Mouse (Mus musculus): Measurements from ENCODE around the gene Npm3.

Gene Npm3

GRCm38 (mm10) chr19:45749243-45750043, at the start of gene Npm3:
Npm3 (minus strand) TSS chr19:45749591.
- DNase-seq (ENCODE audit: low spot score), result peak; percentile 80

GRCm38 (mm10) chr19:45796879-45797278, 47.5 kb upstream of the Npm3 start:
- no peak for DNase-seq (ENCODE audit: low spot score)

GRCm38 (mm10) chr19:45796061-45796556, 46.7 kb upstream of the Npm3 start:
- DNase-seq (ENCODE audit: low spot score), result peak; percentile 59

- DNase-seq (ENCODE audit: low spot score), result no peak
These were observed 46.1 kb upstream of the Npm3 start for GRCm38 (mm10) chr19:45795406-45795944.

- no peak for DNase-seq (ENCODE audit: low spot score)
These were observed 45.3 kb upstream of the Npm3 start for GRCm38 (mm10) chr19:45794718-45795117.

GRCm38 (mm10) chr19:45792404-45792803, 43.0 kb upstream of the Npm3 start:
- DNase-seq (ENCODE audit: low spot score), result no peak

- DNase-seq (ENCODE audit: low spot score), result peak; percentile 83
These were observed 40.8 kb upstream of the Npm3 start for GRCm38 (mm10) chr19:45789888-45790874.

- DNase-seq (ENCODE audit: low spot score), result no peak
These were observed 40.0 kb upstream of the Npm3 start for GRCm38 (mm10) chr19:45789365-45789764.

- DNase-seq (ENCODE audit: low spot score), result no peak
These were observed 38.9 kb upstream of the Npm3 start for GRCm38 (mm10) chr19:45788337-45788736.

GRCm38 (mm10) chr19:45787450-45787849, 38.1 kb upstream of the Npm3 start:
- peak; percentile 29 for DNase-seq (ENCODE audit: low spot score)

GRCm38 (mm10) chr19:45785470-45785869, 36.1 kb upstream of the Npm3 start:
- no peak for DNase-seq (ENCODE audit: low spot score)

- DNase-seq (ENCODE audit: low spot score), result peak; percentile 9
These were observed 34.7 kb upstream of the Npm3 start for GRCm38 (mm10) chr19:45783933-45784576.

GRCm38 (mm10) chr19:45783181-45783932, 34.0 kb upstream of the Npm3 start, which contains the start of gene Mgea5:
Mgea5 (minus strand) TSS chr19:45783837.
- peak; percentile 99 for DNase-seq (ENCODE audit: low spot score)

- DNase-seq (ENCODE audit: low spot score), result peak; percentile 82
These were observed 33.1 kb upstream of the Npm3 start for GRCm38 (mm10) chr19:45782315-45783001.

- no peak for DNase-seq (ENCODE audit: low spot score)
These were observed 32.3 kb upstream of the Npm3 start for GRCm38 (mm10) chr19:45781676-45782075.

- no peak for DNase-seq (ENCODE audit: low spot score)
These were observed 31.0 kb upstream of the Npm3 start for GRCm38 (mm10) chr19:45780350-45780915.

- no peak for DNase-seq (ENCODE audit: low spot score)
These were observed 26.1 kb upstream of the Npm3 start for GRCm38 (mm10) chr19:45775486-45775885.

GRCm38 (mm10) chr19:45771501-45771900, 22.1 kb upstream of the Npm3 start:
- no peak for DNase-seq (ENCODE audit: low spot score)

- no peak for DNase-seq (ENCODE audit: low spot score)
These were observed 11.4 kb upstream of the Npm3 start for GRCm38 (mm10) chr19:45760810-45761209.

GRCm38 (mm10) chr19:45758671-45759070, 9.3 kb upstream of the Npm3 start:
- DNase-seq (ENCODE audit: low spot score), result no peak

All from lung, postnatal 25 days (tissue).